Mouse (Mus musculus) heart, embryonic 14.5 days (tissue): ENCODE measurements at regions not wholly inside any gene's neighbourhood (a gene's known extent, or its start where the extent isn't known, plus 50 kb on each side); places are given as distances from the start of the nearest gene placed in this dataset.

ENCODE experiments used
- ATAC-seq: fragments of 200-750 bp; cut with Nextera tagmentation; 2 replicates; pipeline ENCODE4 v1.8.0; 2017; ENCODE audit warnings: low read depth, moderate TSS enrichment; ENCODE audit not compliant: insufficient number of reproducible peaks, insufficient read depth, low FRiP score
- H3K27ac ChIP-seq, 2 experiments: fragments of 200-500 bp in 1 of 2; fragments of 300-500 bp in 1 of 2; sonication (generic) in 1 of 2; replicated peaks in 1 of 2; 2 replicates each; pipeline ENCODE4 v1.5.1; 2012 to 2014; ENCODE audit warnings: low read depth in 2 of 2, low read length in 2 of 2, control low read depth in 1 of 2, mild to moderate bottlenecking in 1 of 2, mixed read lengths in 1 of 2; ENCODE audit not compliant: control insufficient read depth in 1 of 2, insufficient read depth in 1 of 2
- H3K27me3 ChIP-seq: fragments of 300-500 bp; sonication (generic); 2 replicates; pipeline ENCODE4 v1.6.1; 2014; ENCODE audit warnings: mild to moderate bottlenecking, low read length, control low read depth; ENCODE audit not compliant: control insufficient read depth, insufficient read depth
- H3K36me3 ChIP-seq: fragments of 300-500 bp; sonication (generic); 2 replicates; pipeline ENCODE4 v1.6.1; 2014; ENCODE audit warnings: mild to moderate bottlenecking, control low read depth, low read length, mixed read lengths; ENCODE audit not compliant: control insufficient read depth, insufficient read depth
- H3K4me1 ChIP-seq, 2 experiments: fragments of 200-500 bp in 1 of 2; fragments of 300-500 bp in 1 of 2; sonication (generic) in 1 of 2; 2 replicates each; pipeline ENCODE4 v1.6.1; 2012 to 2014; ENCODE audit warnings: low read length in 2 of 2, control low read depth in 1 of 2, mixed read lengths in 1 of 2; ENCODE audit not compliant: control insufficient read depth in 2 of 2, insufficient read depth in 2 of 2
- H3K4me2 ChIP-seq: fragments of 300-500 bp; sonication (generic); 2 replicates; pipeline ENCODE4 v1.6.1; 2014; ENCODE audit warnings: mild to moderate bottlenecking, low read length
- H3K4me3 ChIP-seq, 2 experiments: fragments of 200-500 bp in 1 of 2; fragments of 300-500 bp in 1 of 2; sonication (generic) in 1 of 2; 2 replicates each; pipeline ENCODE4 v1.5.1; 2012 to 2014; ENCODE audit warnings: low read length in 2 of 2, mild to moderate bottlenecking in 2 of 2, control low read depth in 1 of 2, low read depth in 1 of 2, moderate library complexity in 1 of 2; ENCODE audit not compliant: control insufficient read depth in 1 of 2, insufficient read depth in 1 of 2
- H3K9ac ChIP-seq: fragments of 300-500 bp; sonication (generic); 2 replicates; pipeline ENCODE4 v1.6.1; 2014; ENCODE audit warnings: mild to moderate bottlenecking, low read length
- H3K9me3 ChIP-seq: fragments of 300-500 bp; sonication (generic); 2 replicates; pipeline ENCODE4 v1.6.1; 2016; ENCODE audit warnings: low read length, control low read depth; ENCODE audit not compliant: control insufficient read depth
- WGBS: fragments of 180-500 bp; shearing (Covaris S2); extraction: QIAGEN DNeasy Blood & Tissue Kit; methylation state at CpG from one replicate; pipeline ENCODE4 v1.1.7; 2014; 5-methylcytosine and 5-hydroxymethylcytosine counted together

DNA sequence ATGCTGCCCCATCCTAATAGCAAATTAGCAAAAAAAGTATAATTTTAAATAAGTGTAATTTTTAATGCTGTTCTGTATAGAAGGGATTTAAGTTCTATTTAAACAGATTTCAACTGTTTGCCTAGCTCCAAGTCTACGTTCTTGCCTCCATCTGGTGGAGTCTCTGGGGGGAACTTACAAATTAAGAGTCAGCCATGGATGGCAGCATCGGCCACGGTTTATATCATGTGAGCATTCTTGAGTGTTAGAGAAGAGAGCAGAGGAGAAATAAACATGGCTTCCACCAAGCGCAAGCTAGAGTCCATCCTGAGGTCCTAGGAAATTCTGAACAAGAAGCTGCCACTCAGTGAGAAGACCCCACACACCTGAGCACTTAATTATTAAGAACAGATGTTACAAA, 576.4 kb downstream of the Gm19410 start:
- Histone ChIP-seq H3K4me3 (no peak overlapping the region), H3K9me3 (no peaks in the 10 kb centered on the region), H3K4me1 (no peaks in the 10 kb centered on the region), H3K4me2 (no peak overlapping the region), H3K27me3 (no peaks in the 10 kb centered on the region), H3K27ac (no peak overlapping the region), H3K9ac (no peak overlapping the region), H3K36me3 (no peaks in the 10 kb centered on the region)
- ATAC-seq: no peak
- 80% methylated on average over 4 of the region's 4 CpGs for WGBS

DNA sequence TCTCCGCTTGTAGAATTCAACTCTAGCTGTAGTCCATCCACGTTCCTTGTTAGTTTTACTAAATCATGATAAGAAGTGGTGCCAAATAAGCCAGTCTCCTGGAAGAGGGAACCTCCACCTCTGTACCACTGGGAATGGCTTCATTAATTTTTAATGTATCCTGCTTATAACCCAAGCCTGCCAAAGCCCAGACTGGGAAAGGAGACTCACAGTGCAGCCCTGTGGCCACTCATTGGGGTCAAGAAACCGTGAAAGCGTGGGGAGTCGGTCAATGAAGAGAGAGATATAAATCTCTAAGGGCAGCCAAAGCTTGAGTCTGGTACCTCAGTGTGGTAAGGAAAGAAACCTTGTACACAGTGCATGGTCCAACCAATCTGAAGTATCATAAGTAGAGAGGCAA, 577.1 kb downstream of the Gm19410 start:
- H3K9ac ChIP-seq: no peak overlapping the region
- H3K36me3 ChIP-seq: no peaks in the 10 kb centered on the region
- no peaks in the 10 kb centered on the region for H3K27me3 ChIP-seq
- 82% methylated on average over 5 of the region's 5 CpGs for WGBS
- no peak overlapping the region for H3K4me3 ChIP-seq
- no peaks in the 10 kb centered on the region for H3K9me3 ChIP-seq
- H3K4me1 ChIP-seq: no peaks in the 10 kb centered on the region
- H3K4me2 ChIP-seq: no peak overlapping the region
- no peak for ATAC-seq
- no peak overlapping the region for H3K27ac ChIP-seq

DNA sequence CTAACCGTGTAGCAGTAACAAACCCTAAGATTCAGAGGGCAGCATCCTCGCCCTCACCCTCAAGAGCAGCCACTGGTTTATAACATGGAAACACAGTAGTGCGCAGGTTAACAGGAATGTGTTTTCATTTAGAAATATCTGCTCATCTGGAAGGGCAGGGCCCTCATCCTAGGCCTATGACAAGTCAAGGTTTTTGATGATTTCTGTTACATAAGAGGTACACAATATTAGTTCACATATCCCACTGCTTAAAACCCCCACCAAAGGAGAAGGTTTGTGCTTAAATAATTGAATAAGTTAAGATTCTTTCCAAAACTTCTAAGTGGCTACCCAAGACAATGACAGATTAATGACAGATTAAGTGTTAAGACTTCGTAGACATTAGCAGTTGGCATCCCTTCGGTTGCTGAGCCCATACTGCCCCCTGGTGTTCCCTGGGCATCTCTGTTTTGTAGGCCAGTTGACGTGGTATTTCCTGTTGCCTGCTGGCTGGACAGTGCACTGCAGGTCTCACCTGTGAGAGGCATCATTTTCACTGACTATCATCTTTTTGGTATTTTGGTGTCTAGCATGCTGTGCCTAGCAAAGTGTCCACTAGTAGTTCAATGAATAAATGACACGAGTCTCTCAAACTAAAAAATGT, 581.2 kb downstream of the Gm19410 start:
- Histone ChIP-seq H3K36me3 (no peaks in the 10 kb centered on the region), H3K9ac (no peak overlapping the region), H3K4me2 (no peak overlapping the region), H3K4me1 (no peaks in the 10 kb centered on the region), H3K9me3 (no peaks in the 10 kb centered on the region), H3K4me3 (no peak overlapping the region), H3K27ac (no peak overlapping the region), H3K27me3 (no peaks in the 10 kb centered on the region)
- 41% methylated on average over 7 of the region's 7 CpGs for WGBS
- ATAC-seq: no peak

DNA sequence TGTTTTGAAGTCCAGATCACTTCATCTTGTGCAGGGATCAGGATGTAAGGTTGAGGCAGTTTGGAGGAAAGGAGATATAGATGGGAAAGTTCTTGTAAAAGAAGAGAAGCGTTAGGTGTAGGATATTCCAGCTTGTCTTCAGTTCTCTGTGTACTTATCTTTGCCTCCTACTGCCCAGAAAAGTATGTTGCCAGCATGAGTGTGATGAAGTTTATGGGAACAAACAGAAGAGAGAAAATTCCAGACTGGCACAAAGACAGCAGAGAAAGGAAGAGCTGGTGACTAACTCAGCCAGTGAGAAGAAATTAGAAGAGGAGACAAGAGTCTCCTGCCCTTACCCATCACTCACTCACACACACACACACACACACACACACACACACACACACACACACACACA, 582.5 kb downstream of the Gm19410 start:
- H3K27me3 ChIP-seq: no peaks in the 10 kb centered on the region
- no peaks in the 10 kb centered on the region for H3K9me3 ChIP-seq
- no peaks in the 10 kb centered on the region for H3K36me3 ChIP-seq
- 69% methylated on average over 1 of the region's 1 CpGs for WGBS
- H3K4me2 ChIP-seq: no peak overlapping the region
- ATAC-seq: no peak
- H3K27ac ChIP-seq: no peak overlapping the region
- no peak overlapping the region for H3K4me3 ChIP-seq
- no peaks in the 10 kb centered on the region for H3K4me1 ChIP-seq
- H3K9ac ChIP-seq: no peak overlapping the region

DNA sequence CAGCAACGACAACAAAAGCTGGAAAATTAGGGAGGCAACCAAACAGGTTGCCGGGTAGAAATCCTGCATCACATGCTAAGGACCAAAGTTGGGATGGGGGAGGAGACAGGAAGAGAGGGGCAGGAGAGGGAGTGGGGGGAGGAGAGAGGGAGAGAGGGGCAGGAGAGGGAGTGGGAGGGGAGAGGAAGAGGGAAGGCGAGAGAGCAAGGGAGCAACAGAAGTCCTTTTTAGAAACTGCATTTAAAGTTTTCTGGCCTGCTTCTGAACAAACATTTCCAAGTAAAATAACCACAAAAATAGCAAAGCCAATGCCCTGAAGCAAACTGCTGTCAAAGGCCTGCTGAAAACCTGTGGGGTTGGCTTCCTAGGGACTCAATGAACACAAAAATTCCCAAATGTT, 589.3 kb downstream of the Gm19410 start:
- Histone ChIP-seq H3K4me3 (no peak overlapping the region), H3K9me3 (no peaks in the 10 kb centered on the region), H3K27ac (0 out of 4 replicates have a peak overlapping the region, but pooled peaks of 1 of the 2 experiments have one; percentile 24), H3K9ac (no peak overlapping the region), H3K4me2 (no peak overlapping the region), H3K27me3 (no peaks in the 10 kb centered on the region), H3K36me3 (no peaks in the 10 kb centered on the region), H3K4me1 (no peaks in the 10 kb centered on the region)
- WGBS: 21% methylated on average over 3 of the region's 3 CpGs
- ATAC-seq: no peak

DNA sequence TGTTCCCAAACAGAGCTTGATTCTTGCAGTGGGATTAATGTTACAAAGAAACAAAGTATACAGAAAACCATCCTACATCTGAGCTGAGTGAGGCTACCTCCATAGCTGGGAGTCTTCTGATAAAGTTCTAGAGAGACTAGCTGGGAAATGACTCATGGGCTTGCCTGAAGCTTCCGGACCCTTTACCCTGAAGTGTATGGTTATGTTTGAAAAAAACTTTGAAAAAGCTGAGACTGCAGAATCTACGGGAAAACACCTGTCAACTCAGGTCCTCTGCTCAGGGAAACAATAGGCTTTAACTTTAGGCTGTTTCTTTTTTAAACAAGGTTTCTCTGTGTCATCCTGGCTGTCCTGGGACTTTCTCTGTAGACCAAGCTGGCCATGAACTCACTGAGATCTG, 593.4 kb downstream of the Gm19410 start:
- WGBS: 58% methylated on average over 2 of the region's 2 CpGs
- H3K9me3 ChIP-seq: no peaks in the 10 kb centered on the region
- H3K36me3 ChIP-seq: no peaks in the 10 kb centered on the region
- no peak overlapping the region for H3K4me3 ChIP-seq
- H3K9ac ChIP-seq: no peak overlapping the region
- no peak overlapping the region for H3K4me2 ChIP-seq
- H3K27me3 ChIP-seq: no peaks in the 10 kb centered on the region
- no peak overlapping the region for H3K27ac ChIP-seq
- no peak for ATAC-seq
- no peaks in the 10 kb centered on the region; a peak in 1 of 4 replicates for H3K4me1 ChIP-seq

DNA sequence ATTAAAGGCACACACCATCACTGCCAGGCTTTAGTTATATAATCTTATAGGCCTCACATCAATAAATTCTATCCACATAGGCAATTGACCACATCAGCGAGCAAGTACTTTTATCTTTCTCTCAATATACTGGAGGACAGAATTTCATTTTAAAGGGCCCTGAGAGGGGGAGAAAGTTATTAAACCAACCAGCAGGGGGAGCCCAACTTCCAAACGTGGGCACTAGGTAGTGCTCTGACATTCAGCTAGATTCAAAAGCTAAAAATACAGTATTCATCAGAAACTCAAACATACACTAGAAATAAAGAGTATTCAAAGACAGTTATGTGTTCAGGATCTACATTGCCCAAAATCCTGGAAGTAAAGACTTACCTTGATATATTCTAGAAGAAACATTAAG, 595.7 kb downstream of the Gm19410 start:
- H3K4me2 ChIP-seq: no peak overlapping the region
- no peak overlapping the region for H3K9ac ChIP-seq
- no peaks in the 10 kb centered on the region for H3K36me3 ChIP-seq
- no peaks in the 10 kb centered on the region for H3K27me3 ChIP-seq
- no peak overlapping the region for H3K27ac ChIP-seq
- ATAC-seq: no peak
- H3K4me3 ChIP-seq: no peak overlapping the region
- no peaks in the 10 kb centered on the region; a peak in 2 of 4 replicates for H3K4me1 ChIP-seq
- 6% methylated on average over 2 of the region's 2 CpGs for WGBS
- H3K9me3 ChIP-seq: no peaks in the 10 kb centered on the region

DNA sequence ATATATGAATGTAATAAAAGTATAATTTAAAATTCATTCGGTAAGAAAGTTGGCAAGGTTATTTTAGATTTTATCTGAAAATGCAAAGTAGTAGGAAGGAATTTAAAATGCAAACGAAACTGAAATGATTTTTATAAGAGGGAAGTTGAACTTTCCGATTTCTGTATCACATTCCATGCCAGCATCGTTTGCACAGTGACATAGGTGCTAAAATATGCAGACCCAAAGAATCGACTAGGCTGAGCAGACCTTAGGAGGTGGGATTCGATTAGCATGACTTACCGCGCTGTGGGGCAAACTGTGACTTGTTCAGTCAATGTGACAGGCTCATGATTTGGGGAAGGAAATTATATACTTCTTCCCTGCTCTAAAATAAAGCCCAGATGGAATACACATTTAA, 596.2 kb downstream of the Gm19410 start:
- H3K4me2 ChIP-seq: no peak overlapping the region
- no peak overlapping the region for H3K9ac ChIP-seq
- no peaks in the 10 kb centered on the region for H3K27me3 ChIP-seq
- H3K36me3 ChIP-seq: no peaks in the 10 kb centered on the region
- no peaks in the 10 kb centered on the region; a peak in 2 of 4 replicates for H3K4me1 ChIP-seq
- WGBS: 25% methylated on average over 8 of the region's 8 CpGs
- no peak overlapping the region for H3K27ac ChIP-seq
- no peak for ATAC-seq
- no peak overlapping the region for H3K4me3 ChIP-seq
- no peaks in the 10 kb centered on the region for H3K9me3 ChIP-seq
